Mouse (Mus musculus) CH12F3 (cell line): ENCODE results near the gene Lingo3.

Experiments used
- in situ Hi-C: fragments of 300-500 bp; cut with MboI; formaldehyde crosslinking; loops from 2 replicates; pipeline ENCODE4 v1.14.3; 2020; ENCODE audit warnings: low sequenced_read_pairs

Gene Lingo3

GRCm38 (mm10) chr10:80843931-80844547 is at the start of gene Lingo3:
Lingo3 (minus strand) TSS chr10:80844039.
- in situ Hi-C loops: no loop called here

DNA sequence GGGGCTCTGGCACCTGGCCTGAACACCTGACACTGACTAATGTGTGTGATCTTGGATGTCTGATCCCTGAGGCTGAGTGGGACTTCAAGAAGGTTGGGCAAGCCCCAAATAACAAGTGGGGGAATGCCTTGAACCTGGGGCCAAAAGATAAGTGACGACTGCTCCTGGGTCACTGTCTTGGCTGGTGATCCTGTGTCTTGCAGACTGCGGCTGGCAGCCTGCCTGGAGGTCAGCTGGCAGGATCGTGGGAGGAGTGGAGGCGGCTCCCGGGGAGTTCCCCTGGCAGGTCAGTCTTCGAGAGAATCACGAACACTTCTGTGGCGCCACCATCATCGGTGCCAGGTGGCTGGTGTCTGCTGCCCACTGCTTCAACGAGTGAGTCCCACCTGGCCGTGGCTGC is 43.3 kb upstream of the Lingo3 start:
- in situ Hi-C loops: no loop called here

DNA sequence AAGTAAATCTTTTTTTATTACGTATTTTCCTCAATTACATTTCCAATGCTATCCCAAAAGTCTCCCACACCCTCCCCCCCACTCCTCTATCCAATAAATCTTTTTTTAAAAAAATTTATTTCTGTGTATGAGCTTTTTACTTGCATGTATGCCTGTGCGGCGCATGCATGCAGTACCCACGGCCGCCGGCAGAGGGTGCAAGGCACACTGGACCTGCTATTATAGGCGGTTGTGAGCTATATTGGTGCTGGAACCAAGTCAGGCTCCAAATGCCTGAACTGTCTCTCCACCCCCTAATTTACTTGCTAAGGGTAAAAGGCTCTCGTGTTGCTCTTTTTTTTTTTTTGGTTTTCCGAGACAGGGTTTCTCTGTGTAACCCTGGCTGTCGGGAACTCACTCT is 37.5 kb upstream of the Lingo3 start:
- in situ Hi-C loops: no loop called here

DNA sequence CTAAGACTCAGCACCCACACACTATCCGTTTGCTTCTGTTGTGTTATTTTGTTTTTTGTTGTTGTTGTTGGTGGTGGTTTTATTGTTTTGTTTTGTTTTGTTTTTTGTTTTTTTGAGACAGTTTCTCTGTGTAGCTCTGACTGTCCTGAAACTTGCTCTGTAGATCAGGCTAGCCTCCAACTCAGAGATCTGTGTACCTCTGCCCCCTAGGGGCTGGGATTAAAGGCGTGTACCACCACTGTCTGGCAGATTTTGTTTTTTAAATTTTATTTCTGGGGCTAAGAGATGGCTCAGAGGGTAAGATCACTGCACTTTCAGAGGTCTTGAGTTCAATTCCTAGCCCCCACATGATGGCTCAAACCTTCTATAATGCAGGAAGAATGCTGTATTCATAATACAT is 37.1 kb upstream of the Lingo3 start:
- in situ Hi-C loops: no loop called here

- in situ Hi-C loops: no loop called here
Observed at GRCm38 (mm10) chr10:80880131-80880641, 36.3 kb upstream of the Lingo3 start.

DNA sequence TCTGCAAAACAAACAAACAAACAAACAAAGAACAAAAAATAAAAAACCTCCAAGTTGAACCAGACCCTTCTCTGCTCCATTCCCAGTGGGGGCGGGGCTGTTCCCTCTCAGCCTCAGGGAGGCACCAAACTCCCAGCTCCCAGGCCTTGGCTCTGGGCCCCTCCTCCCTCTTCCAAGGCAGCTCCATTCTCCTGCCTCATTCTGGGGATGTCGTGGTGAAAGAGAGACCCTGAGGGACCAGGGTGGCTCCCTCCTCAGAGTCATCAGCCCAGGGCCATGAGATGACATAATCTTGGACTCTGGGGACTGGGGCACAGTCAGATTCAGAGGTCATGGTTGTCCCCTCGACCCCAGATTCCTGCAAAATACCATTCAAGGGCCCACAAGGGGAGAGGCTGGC is 32.8 kb upstream of the Lingo3 start:
- in situ Hi-C loops: loop anchor here (5.0 kb wide), 1 partner anchor 116 kb away; no protein-coding TSS in a partner anchor

DNA sequence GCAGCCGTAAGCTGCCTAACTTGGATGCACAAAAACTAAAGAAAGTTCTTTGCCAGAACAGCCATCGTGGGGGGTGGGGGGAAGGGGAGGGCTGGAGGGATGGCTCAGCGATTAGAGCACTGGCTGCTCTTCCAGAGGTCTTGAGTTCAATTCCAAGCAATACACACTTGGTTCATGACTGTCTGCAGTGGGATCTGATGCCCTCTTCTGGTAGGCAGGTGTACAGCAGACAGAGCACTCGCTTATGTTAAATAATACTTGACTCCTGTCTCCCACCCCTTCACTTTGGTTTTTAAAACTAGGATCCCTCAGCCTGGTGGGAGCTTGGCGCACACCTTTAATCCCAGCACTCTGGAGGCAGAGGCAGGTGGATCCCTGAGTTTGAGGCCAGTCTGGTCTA is 32.2 kb upstream of the Lingo3 start:
- in situ Hi-C loops: loop anchor here (5.0 kb wide), 1 partner anchor 116 kb away; no protein-coding TSS in a partner anchor

DNA sequence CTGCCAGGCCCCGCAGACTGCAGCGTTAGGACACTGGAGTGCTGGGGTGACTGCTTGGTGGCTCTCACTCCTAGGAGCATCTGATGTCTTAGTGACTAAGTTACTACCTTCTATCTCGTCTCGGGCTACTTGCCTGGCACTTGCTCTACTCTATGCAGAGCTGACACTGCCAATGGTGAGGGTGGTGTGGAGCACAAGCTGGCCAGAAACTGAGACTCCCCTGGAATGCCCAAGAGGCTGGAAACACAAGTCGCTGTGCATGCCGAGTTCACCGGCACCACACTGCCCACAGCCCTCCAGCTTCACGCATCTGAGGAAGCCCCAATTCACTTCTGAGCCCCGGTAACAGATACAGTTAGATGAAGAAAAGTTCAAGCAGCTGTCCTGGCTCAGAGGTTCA is 30.2 kb upstream of the Lingo3 start:
- in situ Hi-C loops: no loop called here

GRCm38 (mm10) chr10:80871581-80871980 is 27.7 kb upstream of the Lingo3 start, which contains the start of gene Tmprss9:
Tmprss9 (plus strand) TSS chr10:80871848.
- in situ Hi-C loops: no loop called here

DNA sequence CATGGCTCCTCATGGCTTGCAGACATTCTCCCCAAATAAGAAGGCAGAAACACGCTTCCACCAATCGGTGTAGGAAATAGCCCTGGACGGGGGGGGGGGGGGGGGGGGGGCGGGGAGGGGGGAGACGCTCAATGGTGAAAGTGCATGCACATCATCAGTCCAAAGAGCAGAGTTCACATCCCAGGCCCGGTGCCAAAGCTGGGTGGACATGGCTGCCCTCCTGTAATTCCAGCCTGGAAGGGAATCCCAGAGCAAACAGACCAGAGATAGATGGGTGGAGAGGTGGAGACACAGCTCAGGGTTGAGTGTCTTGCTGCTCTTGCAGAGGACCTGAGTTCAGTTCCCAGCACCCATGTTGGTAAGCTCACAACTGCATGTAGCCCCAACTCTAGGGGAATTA is 27.2 kb upstream of the Lingo3 start:
- in situ Hi-C loops: no loop called here

- in situ Hi-C loops: no loop called here
Observed at GRCm38 (mm10) chr10:80864446-80864845, 20.6 kb upstream of the Lingo3 start.

DNA sequence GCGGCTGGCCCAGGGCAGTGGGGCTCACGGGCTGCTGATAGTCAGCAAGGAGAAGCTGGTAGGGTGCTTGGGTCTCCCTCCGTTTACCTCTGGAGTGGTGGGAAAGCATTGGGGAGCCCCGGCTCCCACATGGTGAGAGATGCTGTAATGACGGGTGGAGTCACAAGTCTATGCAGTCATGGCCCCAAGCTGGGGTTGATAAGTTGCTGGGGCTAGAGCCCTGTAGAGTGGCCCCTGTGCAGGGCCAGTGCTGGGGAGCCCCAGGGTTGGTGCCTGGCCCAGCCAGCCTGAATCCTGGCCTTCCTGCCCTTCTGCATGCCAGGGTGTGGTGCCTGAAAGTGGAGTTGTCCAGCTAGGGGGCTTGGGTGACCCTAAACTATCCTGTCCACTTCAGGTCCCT is 18.5 kb upstream of the Lingo3 start:
- in situ Hi-C loops: no loop called here

- in situ Hi-C loops: no loop called here
Observed at GRCm38 (mm10) chr10:80858350-80858935, 14.6 kb upstream of the Lingo3 start.

DNA sequence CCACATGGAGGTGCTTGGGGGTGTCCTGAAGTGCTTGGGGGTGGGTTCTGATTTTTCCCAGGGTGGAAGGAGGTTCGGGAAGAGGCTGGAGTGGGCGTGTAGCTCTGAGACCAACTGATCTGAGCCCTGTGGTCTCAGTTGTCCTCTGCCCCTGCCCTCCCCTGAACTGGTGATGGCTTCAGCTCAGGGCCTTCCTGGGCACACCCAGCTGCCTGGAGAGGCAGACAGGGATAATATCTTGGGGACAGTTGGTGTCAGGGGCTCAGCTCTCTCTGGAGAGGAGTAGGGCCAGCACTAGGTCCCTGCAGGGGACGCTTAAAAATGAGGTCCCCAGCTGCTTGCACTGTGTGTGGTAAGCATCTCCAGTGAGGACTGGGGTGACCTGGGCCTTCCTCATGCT is 14.0 kb upstream of the Lingo3 start:
- in situ Hi-C loops: no loop called here

DNA sequence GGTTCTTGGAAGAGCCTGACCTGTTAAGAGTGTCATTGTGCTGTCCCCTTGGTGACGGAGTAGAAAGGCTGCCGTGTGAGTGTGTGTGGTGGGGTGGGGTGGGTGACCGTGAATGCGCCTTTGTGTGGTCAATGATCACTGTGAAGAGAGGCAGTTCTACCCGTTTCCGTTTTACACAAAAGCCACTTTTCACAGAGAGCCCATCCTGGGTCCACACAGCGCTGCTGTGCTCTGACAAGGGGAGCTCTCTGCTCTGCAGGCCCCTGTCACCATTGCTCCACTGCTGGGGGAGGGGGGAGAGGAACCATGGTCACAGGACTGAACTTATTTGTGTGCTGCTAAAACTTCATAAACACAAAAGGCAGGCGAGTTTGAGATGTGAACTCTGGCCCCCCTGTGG is 13.5 kb upstream of the Lingo3 start:
- in situ Hi-C loops: no loop called here

- in situ Hi-C loops: no loop called here
Observed at GRCm38 (mm10) chr10:80856908-80857307, 13.1 kb upstream of the Lingo3 start.

DNA sequence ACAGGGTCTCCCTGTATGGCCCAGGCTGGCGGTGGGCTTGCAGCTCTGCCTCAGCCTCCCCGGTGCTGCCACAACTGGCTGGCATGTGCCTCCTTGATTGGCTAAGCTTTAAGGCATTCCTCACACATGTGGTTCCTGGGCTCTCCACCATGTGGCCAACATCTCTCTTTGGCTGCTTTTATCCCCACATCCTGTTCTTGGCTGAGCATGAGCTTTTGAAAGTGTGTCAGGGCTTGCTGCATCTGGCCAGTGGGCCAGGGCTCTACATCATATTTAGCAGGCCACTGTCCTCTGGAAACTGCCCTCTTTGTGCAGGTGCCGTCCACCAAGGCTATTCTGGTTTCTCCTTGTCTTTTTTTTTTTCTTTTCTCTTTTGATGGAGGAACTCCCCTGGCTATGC is 12.4 kb upstream of the Lingo3 start:
- in situ Hi-C loops: no loop called here

DNA sequence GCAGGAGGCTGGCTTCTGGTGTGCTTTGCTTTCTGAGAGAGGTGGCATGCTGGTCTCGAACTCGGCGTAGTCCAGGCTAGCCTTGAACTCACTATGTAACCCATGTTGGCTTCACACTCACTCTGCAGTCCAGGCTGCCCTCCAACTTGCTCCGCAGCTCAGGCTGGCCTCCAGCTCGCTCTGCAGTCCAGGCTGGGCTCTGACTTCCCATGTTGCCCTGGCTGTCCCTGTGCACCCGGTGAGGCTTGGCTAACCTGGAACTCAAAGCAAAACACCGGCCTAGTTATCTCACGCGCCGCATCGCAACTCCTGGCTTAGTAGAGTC is 11.9 kb upstream of the Lingo3 start:
- in situ Hi-C loops: no loop called here

GRCm38 (mm10) chr10:80854913-80855748 is 11.3 kb upstream of the Lingo3 start, which contains the start of the genes Lsm7 and Sppl2b:
Lsm7 (minus strand) TSS chr10:80855209.
Sppl2b (plus strand) TSS chr10:80855275.
- in situ Hi-C loops: no loop called here

DNA sequence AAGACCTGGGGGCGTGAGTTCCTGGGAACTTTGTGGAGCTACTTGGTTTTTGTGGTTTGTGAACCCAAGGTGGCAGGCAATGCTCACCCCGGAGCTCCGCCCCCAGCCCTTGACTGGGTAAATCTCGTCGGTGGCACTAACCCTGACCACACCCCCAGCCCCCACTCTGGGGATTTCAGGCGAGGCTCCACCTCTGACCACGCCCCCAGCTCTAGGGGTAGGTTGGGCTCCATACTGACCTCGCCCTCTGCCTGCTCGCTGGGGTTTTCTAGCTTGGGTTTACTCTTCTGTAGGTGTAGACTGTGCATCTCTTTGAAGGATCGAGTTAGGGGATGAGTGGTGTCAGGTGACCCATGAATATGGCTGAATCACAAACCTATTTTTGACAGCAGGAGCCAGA is 4.7 kb upstream of the Lingo3 start:
- in situ Hi-C loops: no loop called here

DNA sequence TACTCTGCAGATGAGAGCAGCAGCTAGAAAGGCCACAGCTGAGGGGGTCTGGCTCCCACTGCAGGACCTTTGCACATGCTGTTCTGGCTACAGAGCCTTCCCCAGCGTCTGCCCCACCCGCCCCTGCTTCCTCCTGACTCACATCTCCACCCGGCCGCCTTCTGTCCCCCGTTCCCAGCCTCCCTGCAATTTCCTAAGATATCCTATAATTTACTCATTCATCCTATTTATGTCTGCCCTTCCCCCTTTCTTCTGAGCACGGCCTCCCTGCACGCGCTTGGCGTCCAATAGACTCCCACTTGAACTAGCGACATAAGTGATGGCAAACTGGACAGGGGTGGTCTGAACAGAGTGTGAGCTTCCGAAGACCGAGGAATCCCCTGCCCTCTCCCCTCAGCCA is 1.9 kb upstream of the Lingo3 start:
- in situ Hi-C loops: no loop called here
